Mouse (Mus musculus): Measurements from ENCODE around the gene Ddr2.

- TF ChIP-seq POLR2A (IDR thresholded peaks at IDR 0.05; ENCODE audit: borderline replicate concordance, control insufficient read depth, low read depth, low read length) (no peak), CTCF (IDR thresholded peaks at IDR 0.05; ENCODE audit: control insufficient read depth, insufficient read depth, low read length) (no peak)
Measured at GRCm38 (mm10) chr1:170153986-170154385, 43.4 kb upstream of the Ddr2 start.
